Mouse (Mus musculus) ovary, adult 2 months (tissue): ENCODE measurements around the gene Cst7. TPM values are rescaled to one million over a fixed set of nuclear protein-coding genes. Genes with fewer than 3 reads are reported as not detected.

Experiments
- polyA plus RNA-seq: library from polyadenylated mRNA; depleted of rRNA; stranded (reverse); fragments of >200 nt; gene quantifications from 2 replicates; pipeline ENCODE4 v1.2.3, GENCODE M21; 2012; rRNA removed

The Cst7 gene
- 0.60 and 0.82 TPM in 2 replicates for polyA plus RNA-seq

DNA sequence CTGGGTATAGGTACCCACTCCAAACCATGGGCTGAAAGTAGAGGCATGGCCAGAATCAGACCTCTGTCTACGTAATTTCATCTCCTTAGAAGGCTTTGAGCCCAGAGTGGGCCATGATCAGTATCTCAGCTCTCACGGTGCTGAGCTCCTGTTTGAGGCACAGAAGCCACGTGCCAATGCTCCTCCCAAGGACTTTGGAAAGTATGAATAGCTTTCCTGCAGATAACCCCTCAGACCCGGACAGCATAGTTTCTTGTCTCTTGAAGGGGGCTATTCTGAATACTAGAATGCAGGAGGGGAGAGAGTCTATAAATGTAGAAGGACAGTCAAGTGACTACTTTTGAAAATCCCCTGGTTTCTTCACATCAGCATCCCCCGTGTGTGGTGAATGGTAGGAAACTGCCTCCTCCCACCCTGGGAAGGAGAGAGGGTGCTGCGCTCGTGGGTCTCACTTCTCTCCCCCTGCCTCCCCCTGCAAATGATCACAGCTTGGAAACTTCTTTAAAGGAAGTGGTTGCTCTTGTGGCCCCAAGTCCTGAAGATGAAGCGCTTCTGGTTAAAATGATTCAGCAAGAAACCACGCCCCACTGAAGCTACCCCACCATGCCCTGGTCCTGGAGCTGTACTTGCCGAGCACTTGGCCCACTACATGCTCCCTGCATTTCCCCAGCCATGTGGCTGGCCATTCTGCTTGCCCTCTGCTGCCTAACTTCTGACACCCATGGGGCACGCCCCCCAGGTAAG, at the start of gene Cst7:
Gene Cst7 (plus strand): TSS at position 569 of the 744 bp plus-strand sequence.

DNA sequence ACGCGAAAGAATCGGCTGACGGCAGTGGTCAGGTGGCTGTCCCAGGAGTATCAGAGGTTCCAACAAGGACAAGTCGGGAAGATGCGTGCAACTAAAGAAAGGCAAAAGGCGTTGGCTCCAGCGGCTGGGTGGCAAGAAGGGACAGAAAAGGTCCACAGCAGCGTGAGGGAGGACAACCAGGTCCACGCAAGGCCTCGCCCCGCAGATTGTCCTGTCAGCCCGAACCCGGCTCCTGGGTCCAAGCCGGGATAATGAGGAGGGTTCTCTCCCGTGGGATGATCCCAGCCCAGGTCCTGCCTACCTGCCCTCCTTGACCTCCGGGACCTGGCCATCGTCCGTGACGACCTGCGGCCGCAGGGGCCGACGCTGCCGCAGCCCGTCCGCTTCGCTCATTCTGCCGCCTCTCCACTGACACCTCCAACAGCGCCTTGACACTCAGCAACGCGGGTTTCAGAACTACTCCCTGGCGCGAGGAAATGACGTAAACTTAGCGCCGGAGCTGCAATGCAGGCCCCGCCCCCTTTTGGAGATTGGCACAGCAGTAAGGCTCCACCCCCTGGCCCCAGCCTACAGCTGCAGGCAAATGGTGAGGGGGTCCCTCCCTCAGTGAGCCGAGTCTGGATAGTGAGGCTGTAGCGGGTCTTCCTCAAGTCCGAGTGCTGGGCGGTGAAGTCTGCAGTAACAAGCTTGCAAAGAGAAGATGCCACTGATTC, 38.0 kb downstream of the Cst7 start, which contains the start of gene Apmap:
Gene Apmap (minus strand): TSS at position 481 of the 713 bp plus-strand sequence.

Other genes starting within 250 kb of the Cst7 start
- gene Gm10130, start 246.7 kb upstream of the Cst7 start, polyA plus RNA-seq = not detected in 2 replicates
- gene 3300002I08Rik, start 207.7 kb upstream of the Cst7 start, polyA plus RNA-seq = 1.5 TPM in 2 replicates
- gene Zfp442, start 118.9 kb upstream of the Cst7 start, polyA plus RNA-seq = 0.06 and 0.11 TPM in 2 replicates
- gene Zfp345, start 85.3 kb upstream of the Cst7 start, polyA plus RNA-seq = not detected in 2 replicates
- gene Apmap, start 38.2 kb downstream of the Cst7 start, polyA plus RNA-seq = 54.6 and 94.0 TPM in 2 replicates
- gene Acss1, start 98.1 kb downstream of the Cst7 start, polyA plus RNA-seq = 49.5 and 78.3 TPM in 2 replicates
- gene Vsx1, start 118.9 kb downstream of the Cst7 start, polyA plus RNA-seq = 0.05 TPM in 1 of 2 replicates, not detected in the other
- gene Entpd6, start 178.6 kb downstream of the Cst7 start, polyA plus RNA-seq = 40.0 and 44.5 TPM in 2 replicates
- 117 and 125 TPM in 2 replicates for gene Pygb, start 216.3 kb downstream of the Cst7 start, polyA plus RNA-seq